Mouse (Mus musculus) forelimb bud, embryonic 11.5 days (tissue): ENCODE measurements around the gene Zfp110.
A peak's percentile ranks its signal among the peaks of the same experiment; 100 is the strongest.
"Not testable (repeated sequence)": the region's sequence is repeated elsewhere in the genome, so short reads cannot be mapped to it uniquely, and the experiment has no call there.

Experiments used
- DNase-seq: peaks from one replicate; pipeline ENCODE4 v3.0.0-alpha.2; 2012; ENCODE audit warnings: low read depth, low spot score

The Zfp110 gene

DNA sequence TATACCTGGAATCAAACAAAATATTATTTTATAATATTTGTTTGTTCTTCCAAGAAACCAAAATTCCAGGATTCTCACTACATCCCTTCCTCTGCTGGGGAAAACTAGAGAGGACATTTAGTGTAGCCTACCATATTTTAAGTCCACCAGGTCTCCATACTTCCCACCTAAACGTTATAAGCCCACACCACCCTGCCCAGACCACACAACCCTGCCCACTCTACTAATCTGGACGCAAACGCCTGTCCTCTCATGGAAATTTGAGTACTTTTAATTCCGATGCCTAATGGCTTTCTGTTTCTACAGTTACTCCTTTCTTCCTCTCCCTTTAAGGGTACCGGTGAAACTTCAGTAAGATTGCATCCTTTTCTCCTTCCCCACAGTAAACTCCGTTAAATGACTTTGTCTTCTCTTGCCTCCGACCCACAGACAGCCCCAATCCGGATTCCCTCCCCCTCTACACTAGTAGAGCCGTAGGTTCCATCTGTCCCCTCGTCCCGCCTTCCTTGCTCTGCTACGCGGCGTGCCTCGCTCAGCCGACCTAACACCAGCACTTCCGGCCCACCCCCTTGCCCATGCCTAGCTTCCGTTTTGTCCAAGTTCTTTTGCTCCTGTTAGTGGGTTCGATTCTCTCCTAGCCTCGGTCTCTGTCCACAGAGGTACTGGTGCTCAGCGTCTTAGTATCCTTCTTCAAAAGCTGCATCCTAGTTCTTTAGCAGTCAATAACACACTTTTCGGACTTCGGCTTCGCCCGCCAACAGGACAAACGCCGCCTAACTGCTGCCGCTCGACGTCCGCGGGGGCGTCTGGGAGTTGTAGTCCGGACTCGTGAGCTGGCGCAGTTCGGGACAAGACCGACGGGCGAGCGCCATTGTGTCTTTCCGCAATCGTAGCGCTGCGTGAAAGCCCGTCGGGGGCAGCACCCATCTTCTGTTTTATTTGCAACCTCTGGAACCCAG lies at the start of gene Zfp110:
Zfp110 (plus strand) TSS at position 600 of the 959 bp plus-strand sequence.
- DNase-seq = peak; percentile 84

- DNase-seq = no peak
Measured at GRCm38 (mm10) chr7:12787333-12787732, 47.2 kb upstream of the Zfp110 start.

- DNase-seq = no peak
Measured at GRCm38 (mm10) chr7:12788025-12788424, 46.5 kb upstream of the Zfp110 start.

DNA sequence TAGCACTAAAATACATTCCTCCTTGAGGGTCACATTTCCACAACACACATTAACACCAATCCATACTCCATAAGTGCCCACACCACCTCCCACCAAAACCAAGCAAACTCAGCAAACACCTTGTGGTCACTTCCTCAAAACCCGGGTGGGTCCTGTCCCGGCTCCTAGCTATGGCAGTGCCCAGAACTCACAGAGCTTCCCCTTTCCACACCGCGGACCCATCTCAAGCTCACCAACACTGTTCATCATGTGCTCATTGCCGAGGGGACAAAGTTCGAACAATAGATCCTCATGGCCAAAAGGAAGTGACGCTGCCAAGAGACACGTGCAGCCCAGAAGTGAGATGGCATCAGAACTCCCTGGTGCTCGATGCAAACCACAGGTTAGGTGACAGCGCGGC lies 41.9 kb upstream of the Zfp110 start:
- DNase-seq = not testable (repeated sequence)

DNA sequence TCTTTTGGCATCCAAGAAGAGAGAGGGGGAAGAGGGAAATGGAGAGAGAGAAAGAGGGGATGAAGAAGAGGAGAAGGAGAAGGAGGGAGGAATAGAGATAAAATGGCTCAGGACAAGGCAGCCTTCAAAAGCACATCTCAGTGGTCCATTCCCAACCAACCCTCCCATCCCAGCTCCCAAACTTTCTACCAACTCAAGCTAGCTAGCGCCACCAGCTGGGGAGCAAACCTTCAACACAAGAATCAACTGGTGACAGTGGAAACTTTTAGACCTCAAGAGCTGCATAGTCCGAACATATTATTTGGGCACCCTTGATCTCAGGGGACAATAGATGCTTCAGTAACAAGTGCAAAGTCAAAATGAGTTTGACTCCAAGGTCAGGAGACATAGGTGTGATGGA lies 36.6 kb upstream of the Zfp110 start:
- no peak for DNase-seq

DNA sequence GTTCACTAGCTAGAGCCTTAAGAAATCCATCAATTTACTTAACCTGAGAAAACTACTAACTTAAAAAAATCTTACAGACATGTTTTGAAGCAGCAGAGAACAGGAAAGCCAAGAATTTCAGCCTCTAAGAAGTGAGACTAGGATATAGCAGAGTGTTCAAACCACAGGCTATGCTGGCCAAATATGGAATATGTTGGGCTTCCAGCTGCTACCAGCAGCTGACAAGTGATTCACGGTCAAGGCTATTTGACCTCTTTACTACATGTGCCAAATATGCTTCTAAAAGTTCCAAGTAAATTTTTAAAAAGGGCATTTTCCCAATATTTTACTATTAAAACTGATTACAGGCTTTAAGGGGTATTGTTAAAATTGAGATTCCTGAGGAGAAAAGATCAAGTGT lies 35.0 kb upstream of the Zfp110 start:
- DNase-seq = no peak

GRCm38 (mm10) chr7:12802866-12803726 lies 31.5 kb upstream of the Zfp110 start, which contains the start of gene Zscan18:
Zscan18 (minus strand) TSS chr7:12803635.
- DNase-seq = peak; percentile 84

- DNase-seq = no peak
Measured at GRCm38 (mm10) chr7:12803727-12804071, 30.9 kb upstream of the Zfp110 start.

DNA sequence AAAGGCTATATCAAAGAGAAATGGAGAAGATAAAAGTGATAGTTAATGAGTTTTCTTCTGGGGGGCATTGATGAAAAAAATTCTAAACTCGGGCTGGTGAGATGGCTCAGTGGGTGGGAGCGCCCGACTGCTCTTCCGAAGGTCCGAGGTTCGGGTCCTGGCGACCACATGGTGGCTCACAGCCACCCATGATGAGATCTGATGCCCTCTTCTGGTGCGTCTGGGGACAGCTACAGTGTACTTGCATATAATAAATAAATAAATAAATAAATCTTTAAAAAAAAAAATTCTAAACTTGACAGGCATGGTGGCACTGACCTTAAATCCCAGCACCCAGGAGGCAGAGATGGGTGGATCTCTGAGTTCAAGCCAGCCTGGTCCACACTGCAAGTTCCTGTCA lies 19.0 kb upstream of the Zfp110 start:
- DNase-seq = no peak

DNA sequence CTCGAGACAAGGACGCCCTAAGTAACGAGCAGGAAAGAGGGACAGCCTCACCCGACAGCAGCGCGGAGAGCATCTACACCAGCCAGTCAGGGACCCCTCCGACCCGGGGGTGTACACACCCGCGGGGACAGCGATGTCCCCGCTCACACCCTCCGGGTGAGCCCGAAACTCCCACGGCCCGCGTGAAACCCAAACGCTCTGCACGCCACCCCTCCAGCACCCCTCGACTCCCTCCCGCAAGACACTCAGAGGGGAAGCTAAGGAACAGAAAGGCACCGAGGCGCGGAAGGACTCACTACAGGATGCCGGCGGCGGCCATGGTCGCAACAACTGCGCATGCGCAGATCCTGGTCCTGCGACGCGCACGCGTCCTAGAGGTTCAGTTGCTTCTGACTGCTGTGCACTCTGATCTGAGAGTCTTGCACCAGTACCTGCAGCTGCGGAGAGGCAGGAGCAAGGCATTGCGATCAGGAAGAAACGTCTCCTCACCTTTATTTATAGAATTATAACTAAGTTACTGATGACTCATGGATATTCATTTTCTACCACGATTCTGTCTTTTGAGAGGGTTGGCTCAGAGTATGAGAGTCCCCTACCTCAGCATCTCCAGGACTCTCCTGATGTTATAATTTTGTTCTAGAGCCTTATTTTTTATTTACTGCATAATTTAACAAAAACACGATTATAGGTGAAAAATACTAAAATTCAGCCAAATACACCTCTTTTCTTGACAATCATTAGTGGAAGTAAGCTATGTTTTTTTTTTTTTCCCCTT lies 15.9 kb upstream of the Zfp110 start, which contains the start of gene Zfp329:
Zfp329 (minus strand) TSS at position 338 of the 775 bp plus-strand sequence.
- DNase-seq = peak; percentile 95

DNA sequence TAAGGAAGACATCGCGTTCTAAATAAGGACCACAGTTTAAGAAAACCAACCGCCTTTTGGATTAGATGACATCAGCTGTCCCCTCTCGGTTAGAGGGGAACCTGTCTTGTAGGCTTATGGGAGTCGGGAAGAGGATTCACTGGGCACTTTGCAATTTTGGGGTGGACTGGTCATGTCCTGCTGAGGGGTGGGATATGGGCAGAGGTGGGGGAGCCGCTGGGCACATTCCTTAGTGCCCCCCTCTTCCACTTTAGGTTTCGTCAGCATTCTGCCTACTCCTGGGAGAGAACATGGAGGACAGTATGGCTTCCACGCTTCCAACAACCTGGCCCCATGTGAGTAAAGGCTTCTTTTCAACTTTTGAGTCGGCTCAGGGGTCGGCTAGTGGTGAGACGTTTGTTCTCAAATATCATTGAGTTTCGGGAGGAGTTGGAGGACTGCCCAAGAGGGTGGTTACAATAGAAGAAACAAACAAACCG lies 671 bp downstream of the Zfp110 start:
- no peak for DNase-seq

DNA sequence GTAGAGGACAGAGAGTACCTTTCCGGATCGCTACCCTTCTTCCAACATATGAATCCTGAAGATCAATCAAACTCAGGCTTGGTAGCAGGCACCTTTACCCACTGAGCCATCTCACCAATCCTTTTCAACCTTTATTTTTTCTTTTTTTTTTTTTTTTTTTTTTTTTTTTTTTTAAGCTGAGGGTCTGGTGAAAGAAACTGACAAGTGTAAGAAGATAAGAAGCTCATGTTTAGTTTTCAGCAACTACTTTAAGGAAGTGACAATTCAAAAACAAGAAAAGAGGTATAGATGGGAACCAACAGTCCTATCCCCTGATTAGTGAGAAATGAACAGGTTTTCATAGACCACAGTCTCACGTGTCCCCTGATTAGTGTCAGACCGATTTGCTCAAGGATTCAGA lies 1.2 kb downstream of the Zfp110 start:
- no peak for DNase-seq

DNA sequence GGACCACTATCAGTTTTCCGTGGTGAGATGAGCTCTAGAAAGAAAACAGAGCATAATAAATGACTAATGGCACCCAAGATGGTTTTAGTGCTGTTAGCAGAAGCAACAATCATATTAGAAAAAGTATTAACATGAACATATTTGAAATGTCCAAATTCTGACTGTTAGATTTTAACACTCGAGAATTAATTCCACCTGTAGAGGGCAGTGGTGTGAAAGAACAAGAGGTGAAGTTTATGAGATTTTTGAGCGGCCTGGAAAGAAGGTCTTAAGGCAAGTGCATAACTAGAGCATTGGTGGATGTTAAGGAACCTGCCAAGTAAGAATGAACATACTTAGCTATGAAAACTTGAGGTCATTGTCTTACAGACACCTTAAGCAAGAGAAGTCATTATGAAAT lies 39.7 kb downstream of the Zfp110 start:
- peak; percentile 40 for DNase-seq

DNA sequence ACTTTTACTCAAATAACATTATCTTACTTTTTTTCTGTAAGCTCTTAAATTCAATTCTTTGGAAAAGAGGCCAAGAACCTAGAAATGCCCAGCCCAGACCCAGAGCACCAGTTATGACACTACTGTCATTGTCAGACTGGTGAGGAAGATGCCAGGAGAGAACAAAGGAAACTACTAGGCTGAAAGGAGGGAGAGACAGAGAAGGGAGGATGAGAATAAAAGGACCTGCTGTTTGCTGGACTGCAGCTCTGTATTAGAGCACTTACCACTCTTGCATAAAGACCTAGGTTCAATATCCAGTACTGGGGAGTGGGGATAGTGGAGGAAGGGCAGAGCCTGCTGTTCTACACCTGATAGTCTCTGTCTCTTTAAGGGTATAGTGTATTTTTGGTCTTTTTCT lies 45.5 kb downstream of the Zfp110 start:
- DNase-seq = no peak

DNA sequence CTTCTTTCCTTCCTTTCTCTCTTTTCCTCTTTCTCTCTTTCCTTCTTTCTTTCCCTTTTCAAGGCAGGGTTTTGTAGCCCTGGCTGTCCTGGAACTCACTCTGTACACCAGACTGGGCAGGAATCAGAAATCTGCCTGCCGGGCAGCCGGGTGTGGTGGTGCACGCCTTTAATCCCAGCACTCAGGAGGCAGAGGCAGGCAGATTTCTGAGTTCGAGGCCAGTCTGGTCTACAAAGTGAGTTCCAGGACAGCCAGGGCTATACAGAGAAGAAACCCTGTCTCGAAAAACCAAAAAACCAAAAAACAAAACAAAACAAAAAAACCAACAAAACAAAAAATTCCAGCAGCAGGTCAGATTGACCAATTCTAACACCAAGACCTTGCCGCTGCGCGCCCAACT lies 45.9 kb downstream of the Zfp110 start:
- not testable (repeated sequence) for DNase-seq

GRCm38 (mm10) chr7:12880911-12881660 lies 46.5 kb downstream of the Zfp110 start, which contains the start of gene Zfp128:
Zfp128 (plus strand) TSS chr7:12881177.
- peak; percentile 95 for DNase-seq

- no peak for DNase-seq
Measured at GRCm38 (mm10) chr7:12886563-12887266, 52.2 kb downstream of the Zfp110 start.

- DNase-seq = no peak
Measured at GRCm38 (mm10) chr7:12887585-12887984, 53.0 kb downstream of the Zfp110 start.

- DNase-seq = no peak
Measured at GRCm38 (mm10) chr7:12890928-12891327, 56.4 kb downstream of the Zfp110 start.

GRCm38 (mm10) chr7:12891334-12891733 lies 56.8 kb downstream of the Zfp110 start:
- no peak for DNase-seq
